Mouse (Mus musculus) lung, adult 2 months (tissue): ENCODE measurements around the gene Ghr.

Source experiments
- CTCF ChIP-seq: fragments of 200-500 bp; IDR thresholded peaks from 2 replicates; pipeline ENCODE4 v1.5.1; 2011; ENCODE audit warnings: mild to moderate bottlenecking, low read length, control low read depth; ENCODE audit not compliant: insufficient read depth
- POLR2A ChIP-seq: fragments of 200-500 bp; IDR thresholded peaks from 2 replicates; pipeline ENCODE4 v1.6.1; 2011; ENCODE audit warnings: low read depth, mild to moderate bottlenecking, control low read depth, low read length, borderline replicate concordance; ENCODE audit errors: extremely low read depth

DNA sequence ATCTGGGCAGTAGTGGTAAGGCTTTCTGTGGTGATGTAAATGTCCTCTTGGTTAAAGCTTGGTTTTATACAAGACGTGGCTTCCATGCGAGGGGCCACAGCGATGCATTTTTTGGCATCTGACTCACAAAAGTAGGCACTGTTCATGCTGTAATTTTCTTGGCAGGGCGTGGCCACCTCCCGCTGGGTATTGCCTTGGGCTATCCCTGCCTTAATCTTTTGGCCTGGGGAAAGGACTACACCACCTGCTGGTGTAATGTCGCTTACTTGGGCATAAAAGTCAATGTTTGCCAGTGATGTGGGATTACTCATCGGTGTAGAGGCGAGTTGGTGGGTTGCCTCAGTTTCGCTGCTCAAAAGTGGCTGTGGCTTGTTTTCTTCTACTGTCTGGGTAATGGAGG is 263.4 kb downstream of the Ghr start:
- no peak for TF ChIP-seq CTCF
- TF ChIP-seq POLR2A = no peak
